Mouse (Mus musculus): Measurements from ENCODE around the gene Rpap3. TPM values are rescaled to one million over a fixed set of nuclear protein-coding genes. Genes with fewer than 3 reads are reported as not detected.

Gene Rpap3
- total and polyA plus RNA-seq, 2 experiments from 2014 or later, result 39.6 to 45.6 TPM

DNA sequence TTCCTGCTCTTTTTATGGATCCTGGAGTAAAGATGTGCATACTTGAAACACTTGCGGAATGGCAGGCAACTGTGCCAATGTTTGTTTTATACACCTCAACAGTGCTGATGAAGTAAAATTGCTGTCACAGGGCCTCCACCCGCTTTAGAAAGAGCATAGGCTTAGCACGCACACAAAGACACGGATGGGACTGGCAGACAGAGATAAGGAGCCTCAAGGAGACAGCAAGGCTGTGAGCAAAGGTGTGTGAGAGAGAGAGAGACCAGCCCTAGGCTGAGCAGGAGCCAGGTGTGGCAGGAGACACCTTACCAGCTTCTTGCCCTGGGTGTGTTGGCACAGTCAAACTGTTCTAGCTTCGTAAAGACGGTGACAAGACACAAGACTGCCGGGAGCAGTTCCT, 33.3 kb upstream of the Rpap3 start:
- Histone ChIP-seq H3K9me3 (ENCODE audit: low read length) (no peaks in the 10 kb centered on the region), H3K27me3 (ENCODE audit: insufficient read depth, low read length) (no peaks in the 10 kb centered on the region), H3K9ac (no peak overlapping the region), H3K4me1 (ENCODE audit: insufficient read depth) (no peaks in the 10 kb centered on the region), H3K4me2 (ENCODE audit: low read depth) (no peak overlapping the region), H3K4me3 (ENCODE audit: low read depth, low read length) (no peak overlapping the region), H3K27ac (ENCODE audit: low read depth, low read length) (no peak overlapping the region), H3K36me3 (ENCODE audit: insufficient read depth) (no peaks in the 10 kb centered on the region)
- DNase-seq, result no peak
- WGBS, result 92% methylated on average over 7 of the region's 7 CpGs
- TF ChIP-seq CTCF (IDR thresholded peaks at IDR 0.05; ENCODE audit: low read depth), result no peak
- no peak for ATAC-seq

DNA sequence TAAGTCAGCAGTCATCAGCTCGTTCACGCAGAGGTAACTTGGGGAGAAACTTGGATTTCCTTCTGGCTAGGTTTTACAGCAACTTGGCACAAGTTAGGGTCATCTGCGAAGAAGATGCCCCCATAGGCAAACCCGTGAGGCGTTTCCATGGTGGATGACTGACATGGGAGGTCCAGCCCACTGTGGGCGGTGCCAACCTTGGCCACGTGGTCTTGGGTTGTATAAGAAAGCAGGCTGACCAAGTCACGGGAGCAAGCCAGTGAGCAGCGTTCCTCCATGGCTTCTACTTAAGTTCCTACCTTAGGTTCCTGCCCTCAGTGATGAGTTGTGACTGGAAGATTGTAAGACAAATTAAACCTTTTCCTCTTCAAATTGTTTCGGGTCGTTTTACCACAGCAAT, 26.4 kb upstream of the Rpap3 start:
- TF ChIP-seq CTCF (IDR thresholded peaks at IDR 0.05; ENCODE audit: low read depth), result no peak
- no peaks in the 10 kb centered on the region for H3K36me3 ChIP-seq (ENCODE audit: insufficient read depth)
- H3K4me2 ChIP-seq (ENCODE audit: low read depth), result no peak overlapping the region
- no peaks in the 10 kb centered on the region for H3K4me1 ChIP-seq (ENCODE audit: insufficient read depth)
- no peak for DNase-seq
- no peak overlapping the region for H3K9ac ChIP-seq
- no peak overlapping the region for H3K27ac ChIP-seq (ENCODE audit: low read depth, low read length)
- H3K4me3 ChIP-seq (ENCODE audit: low read depth, low read length), result no peak overlapping the region
- no peaks in the 10 kb centered on the region for H3K27me3 ChIP-seq (ENCODE audit: insufficient read depth, low read length)
- WGBS, result 90% methylated on average over 11 of the region's 11 CpGs
- H3K9me3 ChIP-seq (ENCODE audit: low read length), result no peaks in the 10 kb centered on the region
- ATAC-seq, result no peak

DNA sequence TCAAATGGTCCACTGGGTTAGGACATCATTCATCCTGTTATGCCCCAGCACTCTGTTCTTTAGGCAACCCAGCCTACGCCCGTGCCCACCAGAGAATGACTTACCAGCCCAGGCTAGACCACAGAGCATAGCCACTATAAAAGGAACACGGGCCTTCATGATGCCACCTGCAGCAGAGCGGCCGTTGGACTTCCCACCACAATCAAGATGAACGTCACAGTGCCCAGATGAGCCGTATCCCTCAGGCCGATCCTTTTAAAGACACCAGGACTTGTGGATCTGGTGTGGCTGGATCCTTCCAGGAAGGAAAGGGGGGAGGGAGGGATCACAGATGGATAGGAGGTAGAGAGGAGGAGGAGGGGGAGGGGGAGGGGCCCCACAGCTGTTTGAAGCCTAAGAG, 25.5 kb upstream of the Rpap3 start, which contains the start of gene Endou:
Gene Endou (minus strand): TSS at position 229 of the 400 bp plus-strand sequence.
- no peak for TF ChIP-seq CTCF (IDR thresholded peaks at IDR 0.05; ENCODE audit: low read depth)
- Histone ChIP-seq H3K36me3 (ENCODE audit: insufficient read depth) (no peaks in the 10 kb centered on the region), H3K4me3 (ENCODE audit: low read depth, low read length) (no peak within 1 kb of the TSS), H3K27me3 (ENCODE audit: insufficient read depth, low read length) (no peaks in the 10 kb centered on the region), H3K4me1 (ENCODE audit: insufficient read depth) (no peaks in the 10 kb centered on the region), H3K9ac (no peak within 1 kb of the TSS), H3K27ac (ENCODE audit: low read depth, low read length) (no peak within 1 kb of the TSS), H3K4me2 (ENCODE audit: low read depth) (no peak within 1 kb of the TSS), H3K9me3 (ENCODE audit: low read length) (no peaks in the 10 kb centered on the region)
- no peak for ATAC-seq
- 94% methylated on average over 8 of the region's 8 CpGs for WGBS
- no peak for DNase-seq

DNA sequence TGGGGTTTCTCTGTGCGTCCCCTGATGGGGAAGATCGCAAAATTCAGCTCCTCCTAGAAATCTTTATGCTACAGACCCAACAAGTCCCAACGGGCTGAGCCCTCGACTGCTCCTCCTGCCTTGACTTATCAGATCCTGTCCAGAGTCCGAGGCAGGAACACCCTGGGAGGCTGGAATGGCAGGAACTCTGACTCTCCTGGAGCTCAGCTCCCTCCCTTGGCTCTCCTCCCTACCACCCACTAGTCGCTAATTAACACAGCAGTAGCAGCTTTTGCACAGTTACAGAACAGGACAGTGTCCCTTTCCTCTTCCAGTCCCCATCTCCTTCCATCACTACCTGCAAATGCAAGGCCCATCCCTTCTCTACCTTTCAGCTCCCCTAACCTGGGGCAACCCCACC, 24.7 kb upstream of the Rpap3 start:
- ATAC-seq (no peak), DNase-seq (no peak)
- 54% methylated on average over 6 of the region's 6 CpGs for WGBS
- no peak for TF ChIP-seq CTCF (IDR thresholded peaks at IDR 0.05; ENCODE audit: low read depth)
- no peaks in the 10 kb centered on the region for H3K36me3 ChIP-seq (ENCODE audit: insufficient read depth)
- no peak overlapping the region for H3K4me3 ChIP-seq (ENCODE audit: low read depth, low read length)
- H3K9ac ChIP-seq, result no peak overlapping the region
- no peaks in the 10 kb centered on the region for H3K27me3 ChIP-seq (ENCODE audit: insufficient read depth, low read length)
- H3K4me1 ChIP-seq (ENCODE audit: insufficient read depth), result no peaks in the 10 kb centered on the region
- no peak overlapping the region for H3K27ac ChIP-seq (ENCODE audit: low read depth, low read length)
- H3K9me3 ChIP-seq (ENCODE audit: low read length), result no peaks in the 10 kb centered on the region
- no peak overlapping the region for H3K4me2 ChIP-seq (ENCODE audit: low read depth)

DNA sequence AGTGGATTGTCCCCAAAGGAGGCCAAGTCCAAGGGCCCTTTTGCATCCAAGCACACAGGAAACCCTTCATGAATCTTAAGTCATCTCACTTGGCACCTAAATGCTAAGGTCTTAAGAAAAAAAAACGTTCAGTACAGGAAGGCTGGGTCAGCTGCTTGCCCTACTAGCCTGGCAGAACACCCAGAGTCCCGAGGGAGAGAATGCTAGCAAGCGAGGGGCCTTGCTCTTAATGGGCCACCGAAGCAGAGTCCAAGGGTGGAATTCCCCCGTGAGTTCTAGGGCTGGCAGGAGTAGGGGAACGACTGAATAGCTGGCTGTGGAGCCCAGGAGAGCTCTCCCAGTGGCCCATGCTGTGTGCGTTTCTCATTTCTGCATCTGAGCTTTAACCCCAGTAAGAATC, 23.2 kb upstream of the Rpap3 start:
- H3K36me3 ChIP-seq (ENCODE audit: insufficient read depth), result no peaks in the 10 kb centered on the region
- H3K27ac ChIP-seq (ENCODE audit: low read depth, low read length), result no peak overlapping the region
- TF ChIP-seq CTCF (IDR thresholded peaks at IDR 0.05; ENCODE audit: low read depth), result no peak
- no peaks in the 10 kb centered on the region for H3K4me1 ChIP-seq (ENCODE audit: insufficient read depth)
- H3K4me3 ChIP-seq (ENCODE audit: low read depth, low read length), result no peak overlapping the region
- H3K9ac ChIP-seq, result no peak overlapping the region
- ATAC-seq, result peak; percentile 16; the same call in 1 of the 2 replicates
- H3K9me3 ChIP-seq (ENCODE audit: low read length), result no peaks in the 10 kb centered on the region
- H3K27me3 ChIP-seq (ENCODE audit: insufficient read depth, low read length), result no peaks in the 10 kb centered on the region
- no peak for DNase-seq
- WGBS, result 56% methylated on average over 7 of the region's 7 CpGs
- H3K4me2 ChIP-seq (ENCODE audit: low read depth), result no peak overlapping the region

DNA sequence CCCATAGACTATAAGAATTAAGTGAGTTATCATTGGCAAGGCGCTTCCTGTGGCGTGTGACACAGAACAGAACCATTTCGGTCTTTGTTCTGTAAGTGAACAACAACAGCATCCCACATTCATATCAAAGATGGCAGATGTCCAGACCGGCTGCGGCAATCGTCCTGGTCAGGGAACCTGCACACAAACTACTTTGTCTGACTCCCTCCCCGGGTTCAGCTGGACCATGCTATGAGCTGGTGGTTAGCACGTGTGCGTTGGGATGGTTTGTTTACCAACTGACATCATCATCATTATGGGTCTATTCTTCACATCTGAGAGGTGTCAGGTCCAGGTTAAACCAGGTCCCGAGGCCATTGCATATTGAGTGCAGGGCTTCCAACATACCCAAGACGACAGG, 22.8 kb upstream of the Rpap3 start:
- WGBS, result 81% methylated on average over 11 of the region's 11 CpGs
- no peaks in the 10 kb centered on the region for H3K9me3 ChIP-seq (ENCODE audit: low read length)
- H3K9ac ChIP-seq, result no peak overlapping the region
- no peak overlapping the region for H3K4me2 ChIP-seq (ENCODE audit: low read depth)
- no peak overlapping the region for H3K27ac ChIP-seq (ENCODE audit: low read depth, low read length)
- no peaks in the 10 kb centered on the region for H3K4me1 ChIP-seq (ENCODE audit: insufficient read depth)
- no peak for TF ChIP-seq CTCF (IDR thresholded peaks at IDR 0.05; ENCODE audit: low read depth)
- ATAC-seq, result no peak
- no peaks in the 10 kb centered on the region for H3K27me3 ChIP-seq (ENCODE audit: insufficient read depth, low read length)
- H3K4me3 ChIP-seq (ENCODE audit: low read depth, low read length), result no peak overlapping the region
- DNase-seq, result no peak
- H3K36me3 ChIP-seq (ENCODE audit: insufficient read depth), result no peaks in the 10 kb centered on the region

DNA sequence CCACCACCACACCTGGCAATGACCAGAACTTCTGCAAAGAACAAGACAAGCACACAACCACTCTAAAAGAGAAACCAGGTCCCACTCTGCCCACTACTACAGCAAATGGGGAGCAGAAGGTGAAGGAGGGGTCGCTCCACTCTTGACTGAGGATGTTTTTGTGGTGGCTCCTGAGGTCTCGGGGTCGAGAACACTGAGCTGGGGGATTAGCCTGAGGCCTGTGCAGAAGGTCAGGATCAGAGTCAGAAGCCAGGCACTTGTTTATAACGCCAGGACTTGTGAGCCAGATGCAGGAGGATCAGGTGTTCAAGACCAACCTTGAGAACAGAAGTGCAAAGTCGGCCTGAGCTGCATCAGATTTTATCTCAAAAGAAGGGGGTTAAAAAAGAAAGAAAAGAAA, 21.9 kb upstream of the Rpap3 start:
- no peak overlapping the region for H3K4me2 ChIP-seq (ENCODE audit: low read depth)
- H3K9ac ChIP-seq, result no peak overlapping the region
- no peak overlapping the region for H3K4me3 ChIP-seq (ENCODE audit: low read depth, low read length)
- TF ChIP-seq CTCF (IDR thresholded peaks at IDR 0.05; ENCODE audit: low read depth), result no peak
- H3K4me1 ChIP-seq (ENCODE audit: insufficient read depth), result no peaks in the 10 kb centered on the region
- DNase-seq, result no peak
- no peaks in the 10 kb centered on the region for H3K36me3 ChIP-seq (ENCODE audit: insufficient read depth)
- H3K27me3 ChIP-seq (ENCODE audit: insufficient read depth, low read length), result no peaks in the 10 kb centered on the region
- no peak overlapping the region for H3K27ac ChIP-seq (ENCODE audit: low read depth, low read length)
- 72% methylated on average over 5 of the region's 5 CpGs for WGBS
- ATAC-seq, result no peak
- no peaks in the 10 kb centered on the region for H3K9me3 ChIP-seq (ENCODE audit: low read length)

DNA sequence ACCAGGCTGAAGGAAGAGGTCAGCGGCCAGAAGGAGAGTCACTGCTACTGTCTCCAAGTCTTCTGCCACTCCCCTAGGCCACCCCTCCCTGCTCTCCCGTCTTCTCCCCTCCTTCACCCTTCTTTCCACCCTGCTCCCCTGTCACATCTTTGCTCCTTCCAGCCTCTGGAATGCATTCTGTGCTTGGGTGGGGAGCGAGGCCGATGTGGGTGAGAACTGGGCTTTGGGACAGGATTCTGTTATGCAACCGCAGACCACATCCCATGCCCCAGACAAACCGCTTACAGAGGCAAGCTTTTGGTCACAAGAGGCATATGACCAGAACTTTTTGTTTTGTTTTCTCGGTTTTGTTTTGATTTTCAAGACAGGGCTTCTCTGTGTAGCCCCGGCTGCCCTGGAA, 21.4 kb upstream of the Rpap3 start:
- ATAC-seq (no peak), DNase-seq (no peak)
- H3K4me1 ChIP-seq (ENCODE audit: insufficient read depth), result no peaks in the 10 kb centered on the region
- H3K36me3 ChIP-seq (ENCODE audit: insufficient read depth), result no peaks in the 10 kb centered on the region
- H3K27ac ChIP-seq (ENCODE audit: low read depth, low read length), result no peak overlapping the region
- no peaks in the 10 kb centered on the region for H3K27me3 ChIP-seq (ENCODE audit: insufficient read depth, low read length)
- no peak overlapping the region for H3K4me3 ChIP-seq (ENCODE audit: low read depth, low read length)
- H3K4me2 ChIP-seq (ENCODE audit: low read depth), result no peak overlapping the region
- no peaks in the 10 kb centered on the region for H3K9me3 ChIP-seq (ENCODE audit: low read length)
- TF ChIP-seq CTCF (IDR thresholded peaks at IDR 0.05; ENCODE audit: low read depth), result no peak
- WGBS, result 78% methylated on average over 8 of the region's 8 CpGs
- H3K9ac ChIP-seq, result no peak overlapping the region

Data from forebrain, postnatal 0 days (tissue).